Mouse (Mus musculus) myocyte (in vitro differentiated cells): ENCODE results near the gene Vmn1r218.

ENCODE experiments used
- CEBPB ChIP-seq: IDR thresholded peaks from 2 replicates; pipeline ENCODE4 v1.6.1; 2011; ENCODE audit warnings: mild to moderate bottlenecking, moderate library complexity; ENCODE audit not compliant: poor library complexity, insufficient read depth, severe bottlenecking
- E2F4 ChIP-seq: IDR thresholded peaks from one replicate; pipeline ENCODE4 v1.6.1; 2011; ENCODE audit warnings: mild to moderate bottlenecking, control low read depth, moderate library complexity; ENCODE audit not compliant: insufficient read depth
- MAX ChIP-seq: IDR thresholded peaks from one replicate; pipeline ENCODE4 v1.6.1; 2011; ENCODE audit warnings: low read depth, mild to moderate bottlenecking, control low read depth
- MYOD1 ChIP-seq, 3 experiments: IDR thresholded peaks; one replicate each; pipeline ENCODE4 v1.6.1; 2011; ENCODE audit warnings: control low read depth in 2 of 3, low read depth in 2 of 3, mild to moderate bottlenecking in 2 of 3, moderate library complexity in 1 of 3; ENCODE audit not compliant: insufficient read length in 2 of 3, control insufficient read depth in 1 of 3
- MYOG ChIP-seq, 3 experiments: IDR thresholded peaks; one replicate each; pipeline ENCODE4 v1.6.1; 2011; ENCODE audit warnings: control low read depth in 2 of 3, low read depth in 2 of 3, mild to moderate bottlenecking in 2 of 3; ENCODE audit not compliant: insufficient read length in 2 of 3, control insufficient read depth in 1 of 3, insufficient read depth in 1 of 3
- POLR2A ChIP-seq: IDR thresholded peaks from one replicate; pipeline ENCODE4 v1.6.1; 2011; ENCODE audit warnings: low read depth, mild to moderate bottlenecking, control low read depth, moderate library complexity; ENCODE audit not compliant: insufficient read length
- POLR2AphosphoS2 ChIP-seq: IDR thresholded peaks from one replicate; pipeline ENCODE4 v1.6.1; 2011; ENCODE audit warnings: low read depth, control low read depth; ENCODE audit not compliant: insufficient read length
- REST ChIP-seq: IDR thresholded peaks from one replicate; pipeline ENCODE4 v1.6.1; 2011; ENCODE audit warnings: mild to moderate bottlenecking, control low read depth, moderate library complexity; ENCODE audit not compliant: insufficient read depth, insufficient read length
- SRF ChIP-seq: IDR thresholded peaks from one replicate; pipeline ENCODE4 v1.6.1; 2011; ENCODE audit warnings: low read depth; ENCODE audit not compliant: control insufficient read depth, insufficient read length
- TCF3 ChIP-seq: IDR thresholded peaks from one replicate; pipeline ENCODE4 v1.6.1; 2011; ENCODE audit warnings: low read depth, control low read depth; ENCODE audit not compliant: insufficient read length
- USF1 ChIP-seq: IDR thresholded peaks from one replicate; pipeline ENCODE4 v1.6.1; 2011; ENCODE audit warnings: low read depth, mild to moderate bottlenecking, control low read depth, moderate library complexity

DNA sequence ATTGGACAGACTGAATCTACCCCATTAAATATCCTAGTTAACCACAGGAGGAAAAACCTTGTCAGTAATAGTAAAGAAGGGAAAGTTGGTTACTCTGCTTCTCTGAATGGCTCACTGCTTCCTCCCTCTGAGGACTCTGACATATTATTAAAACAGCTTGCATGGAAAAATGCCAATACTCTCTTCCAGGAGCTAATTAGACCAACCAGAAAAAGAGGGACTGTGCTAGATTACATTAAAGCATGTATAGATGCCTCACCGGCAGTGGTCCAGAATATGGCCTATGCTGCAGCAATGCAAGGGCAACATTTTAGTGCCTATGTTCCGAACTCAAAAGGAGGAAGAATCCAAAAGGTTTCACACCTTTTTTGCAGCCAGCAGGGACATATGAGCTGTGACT is 5.9 kb downstream of the Vmn1r218 start:
- TF ChIP-seq CEBPB (no peak), TCF3 (no peak), POLR2A (no peak), USF1 (no peak), E2F4 (no peak), MAX (no peak), POLR2AphosphoS2 (no peak), SRF (no peak), REST (no peak), MYOD1 (IDR thresholded peaks at IDR 0.05; ENCODE audit: control insufficient read depth in 1 of 3, insufficient read length in 2 of 3, low read depth in 2 of 3) (no peak), MYOG (IDR thresholded peaks at IDR 0.05; ENCODE audit: control insufficient read depth in 1 of 3, insufficient read depth in 1 of 3, insufficient read length in 2 of 3, low read depth in 2 of 3) (no peak)
